Mouse (Mus musculus) myocyte (in vitro differentiated cells): Measurements from ENCODE around the gene Guk1. TPM values are rescaled to one million over a fixed set of nuclear protein-coding genes. Genes with fewer than 3 reads are reported as not detected.

Experiments used
- H3K27me3 ChIP-seq: one replicate; pipeline ENCODE4 v1.6.1; 2011; ENCODE audit not compliant: control insufficient read depth, insufficient read depth, insufficient read length
- H3K36me3 ChIP-seq: one replicate; pipeline ENCODE4 v1.6.1; 2011; ENCODE audit not compliant: control insufficient read depth, insufficient read depth
- H3K4me2 ChIP-seq: one replicate; pipeline ENCODE4 v1.6.1; 2011; ENCODE audit warnings: low read depth, control low read depth
- H3K4me3 ChIP-seq: one replicate; pipeline ENCODE4 v1.5.1; 2011; ENCODE audit warnings: mild to moderate bottlenecking, control low read depth, moderate library complexity
- H3K79me2 ChIP-seq: one replicate; pipeline ENCODE4 v1.6.1; 2011; ENCODE audit not compliant: control insufficient read depth, insufficient read depth
- H3ac ChIP-seq: one replicate; pipeline ENCODE4 v1.6.1; 2011; ENCODE audit not compliant: control insufficient read depth, insufficient read length
- CEBPB ChIP-seq: IDR thresholded peaks from 2 replicates; pipeline ENCODE4 v1.6.1; 2011; ENCODE audit warnings: mild to moderate bottlenecking, moderate library complexity; ENCODE audit not compliant: poor library complexity, insufficient read depth, severe bottlenecking
- E2F4 ChIP-seq: IDR thresholded peaks from one replicate; pipeline ENCODE4 v1.6.1; 2011; ENCODE audit warnings: mild to moderate bottlenecking, control low read depth, moderate library complexity; ENCODE audit not compliant: insufficient read depth
- MAX ChIP-seq: IDR thresholded peaks from one replicate; pipeline ENCODE4 v1.6.1; 2011; ENCODE audit warnings: low read depth, mild to moderate bottlenecking, control low read depth
- MYOD1 ChIP-seq, 3 experiments: IDR thresholded peaks; one replicate each; pipeline ENCODE4 v1.6.1; 2011; ENCODE audit warnings: control low read depth in 2 of 3, low read depth in 2 of 3, mild to moderate bottlenecking in 2 of 3, moderate library complexity in 1 of 3; ENCODE audit not compliant: insufficient read length in 2 of 3, control insufficient read depth in 1 of 3
- MYOG ChIP-seq, 3 experiments: IDR thresholded peaks; one replicate each; pipeline ENCODE4 v1.6.1; 2011; ENCODE audit warnings: control low read depth in 2 of 3, low read depth in 2 of 3, mild to moderate bottlenecking in 2 of 3; ENCODE audit not compliant: insufficient read length in 2 of 3, control insufficient read depth in 1 of 3, insufficient read depth in 1 of 3
- POLR2A ChIP-seq: IDR thresholded peaks from one replicate; pipeline ENCODE4 v1.6.1; 2011; ENCODE audit warnings: low read depth, mild to moderate bottlenecking, control low read depth, moderate library complexity; ENCODE audit not compliant: insufficient read length
- POLR2AphosphoS2 ChIP-seq: IDR thresholded peaks from one replicate; pipeline ENCODE4 v1.6.1; 2011; ENCODE audit warnings: low read depth, control low read depth; ENCODE audit not compliant: insufficient read length
- REST ChIP-seq: IDR thresholded peaks from one replicate; pipeline ENCODE4 v1.6.1; 2011; ENCODE audit warnings: mild to moderate bottlenecking, control low read depth, moderate library complexity; ENCODE audit not compliant: insufficient read depth, insufficient read length
- SRF ChIP-seq: IDR thresholded peaks from one replicate; pipeline ENCODE4 v1.6.1; 2011; ENCODE audit warnings: low read depth; ENCODE audit not compliant: control insufficient read depth, insufficient read length
- TCF12 ChIP-seq: IDR thresholded peaks from one replicate; pipeline ENCODE4 v1.6.1; 2011; ENCODE audit warnings: mild to moderate bottlenecking, control low read depth; ENCODE audit not compliant: poor library complexity, insufficient read depth, severe bottlenecking
- TCF3 ChIP-seq: IDR thresholded peaks from one replicate; pipeline ENCODE4 v1.6.1; 2011; ENCODE audit warnings: low read depth, control low read depth; ENCODE audit not compliant: insufficient read length
- USF1 ChIP-seq: IDR thresholded peaks from one replicate; pipeline ENCODE4 v1.6.1; 2011; ENCODE audit warnings: low read depth, mild to moderate bottlenecking, control low read depth, moderate library complexity
- polyA plus RNA-seq: library from polyadenylated mRNA; unstranded; fragments of >200 nt; fragmentation: generic; extraction: Trizol; gene quantifications from one replicate; pipeline ENCODE4 v1.2.1, GENCODE M21; 2012; ENCODE audit warnings: missing spikeins

Guk1 gene
- polyA plus RNA-seq, 1 experiment = 63.5 TPM

- peaks cover 5% of the 10 kb centered on the region for H3K79me2 ChIP-seq
- H3K36me3 ChIP-seq = peaks cover 2% of the 10 kb centered on the region
- no peak for TF ChIP-seq MYOG (IDR thresholded peaks at IDR 0.05; ENCODE audit: control insufficient read depth in 1 of 3, insufficient read depth in 1 of 3, insufficient read length in 2 of 3, low read depth in 2 of 3)
- no peak for TF ChIP-seq E2F4
- no peak for TF ChIP-seq POLR2A
- no peak for TF ChIP-seq REST
- no peak for TF ChIP-seq USF1
- TF ChIP-seq TCF12 = no peak
- TF ChIP-seq MAX = no peak
- no peak for TF ChIP-seq TCF3
- no peak for TF ChIP-seq SRF
- TF ChIP-seq POLR2AphosphoS2 = no peak
- TF ChIP-seq MYOD1 (IDR thresholded peaks at IDR 0.05; ENCODE audit: control insufficient read depth in 1 of 3, insufficient read length in 2 of 3, low read depth in 2 of 3) = no peak
- no peak for TF ChIP-seq CEBPB
- no peaks in the 10 kb centered on the region for H3K27me3 ChIP-seq
- H3K4me2 ChIP-seq = peak overlapping the region; percentile 83
- H3ac ChIP-seq = no peak overlapping the region
- H3K4me3 ChIP-seq = peak overlapping the region; percentile 69
Observed at GRCm38 (mm10) chr11:59201216-59202002, 9.4 kb upstream of the Guk1 start.

- TF ChIP-seq REST (no peak), CEBPB (no peak), MYOG (IDR thresholded peaks at IDR 0.05; ENCODE audit: control insufficient read depth in 1 of 3, insufficient read depth in 1 of 3, insufficient read length in 2 of 3, low read depth in 2 of 3) (no peak), MAX (no peak), POLR2AphosphoS2 (no peak), TCF3 (no peak), USF1 (no peak), SRF (no peak), E2F4 (no peak), TCF12 (no peak), POLR2A (no peak), MYOD1 (IDR thresholded peaks at IDR 0.05; ENCODE audit: control insufficient read depth in 1 of 3, insufficient read length in 2 of 3, low read depth in 2 of 3) (no peak)
- no peaks in the 10 kb centered on the region for H3K36me3 ChIP-seq
Observed at GRCm38 (mm10) chr11:59196230-59196629, 4.2 kb upstream of the Guk1 start.

GRCm38 (mm10) chr11:59191231-59192058 is 567 bp downstream of the Guk1 start:
- Histone ChIP-seq H3K4me2 (peak overlapping the region; percentile 92), H3K4me3 (peak overlapping the region; percentile 58), H3K36me3 (no peaks in the 10 kb centered on the region), H3K79me2 (no peaks in the 10 kb centered on the region), H3ac (peak overlapping the region; percentile 56), H3K27me3 (no peaks in the 10 kb centered on the region)
- TF ChIP-seq POLR2A = peak; percentile 97
- no peak for TF ChIP-seq MYOG (IDR thresholded peaks at IDR 0.05; ENCODE audit: control insufficient read depth in 1 of 3, insufficient read depth in 1 of 3, insufficient read length in 2 of 3, low read depth in 2 of 3)
- TF ChIP-seq USF1 = no peak
- peak; percentile 90 for TF ChIP-seq POLR2AphosphoS2

More at GRCm38 (mm10) chr11:59196230-59196629, 4.2 kb upstream of the Guk1 start:
- Histone ChIP-seq H3K79me2 (no peaks in the 10 kb centered on the region), H3ac (no peak overlapping the region), H3K4me2 (no peak overlapping the region), H3K27me3 (no peaks in the 10 kb centered on the region), H3K4me3 (no peak overlapping the region)

GRCm38 (mm10) chr11:59187706-59188105 is 4.3 kb downstream of the Guk1 start:
- Histone ChIP-seq H3K4me3 (no peak overlapping the region), H3K27me3 (no peaks in the 10 kb centered on the region), H3K79me2 (no peaks in the 10 kb centered on the region), H3ac (no peak overlapping the region), H3K4me2 (no peak overlapping the region), H3K36me3 (peaks cover 3% of the 10 kb centered on the region)
- TF ChIP-seq REST = no peak
- TF ChIP-seq POLR2AphosphoS2 = no peak
- TF ChIP-seq TCF12 = no peak
- no peak for TF ChIP-seq MYOG (IDR thresholded peaks at IDR 0.05; ENCODE audit: control insufficient read depth in 1 of 3, insufficient read depth in 1 of 3, insufficient read length in 2 of 3, low read depth in 2 of 3)
- TF ChIP-seq POLR2A = no peak

GRCm38 (mm10) chr11:59185490-59185889 is 6.5 kb downstream of the Guk1 start:
- no peak overlapping the region for H3K4me2 ChIP-seq
- no peaks in the 10 kb centered on the region for H3K79me2 ChIP-seq
- no peaks in the 10 kb centered on the region for H3K27me3 ChIP-seq
- TF ChIP-seq REST (no peak), MYOD1 (IDR thresholded peaks at IDR 0.05; ENCODE audit: control insufficient read depth in 1 of 3, insufficient read length in 2 of 3, low read depth in 2 of 3) (no peak), TCF3 (no peak), CEBPB (no peak), USF1 (no peak), E2F4 (no peak), POLR2A (no peak), POLR2AphosphoS2 (no peak), MYOG (IDR thresholded peaks at IDR 0.05; ENCODE audit: control insufficient read depth in 1 of 3, insufficient read depth in 1 of 3, insufficient read length in 2 of 3, low read depth in 2 of 3) (no peak), SRF (no peak), TCF12 (no peak), MAX (no peak)
- H3K36me3 ChIP-seq = peaks cover 3% of the 10 kb centered on the region
- H3K4me3 ChIP-seq = no peak overlapping the region
- no peak overlapping the region for H3ac ChIP-seq
